ENCODE assay signal across 13 mouse cellular contexts in the genomic region with DNA sequence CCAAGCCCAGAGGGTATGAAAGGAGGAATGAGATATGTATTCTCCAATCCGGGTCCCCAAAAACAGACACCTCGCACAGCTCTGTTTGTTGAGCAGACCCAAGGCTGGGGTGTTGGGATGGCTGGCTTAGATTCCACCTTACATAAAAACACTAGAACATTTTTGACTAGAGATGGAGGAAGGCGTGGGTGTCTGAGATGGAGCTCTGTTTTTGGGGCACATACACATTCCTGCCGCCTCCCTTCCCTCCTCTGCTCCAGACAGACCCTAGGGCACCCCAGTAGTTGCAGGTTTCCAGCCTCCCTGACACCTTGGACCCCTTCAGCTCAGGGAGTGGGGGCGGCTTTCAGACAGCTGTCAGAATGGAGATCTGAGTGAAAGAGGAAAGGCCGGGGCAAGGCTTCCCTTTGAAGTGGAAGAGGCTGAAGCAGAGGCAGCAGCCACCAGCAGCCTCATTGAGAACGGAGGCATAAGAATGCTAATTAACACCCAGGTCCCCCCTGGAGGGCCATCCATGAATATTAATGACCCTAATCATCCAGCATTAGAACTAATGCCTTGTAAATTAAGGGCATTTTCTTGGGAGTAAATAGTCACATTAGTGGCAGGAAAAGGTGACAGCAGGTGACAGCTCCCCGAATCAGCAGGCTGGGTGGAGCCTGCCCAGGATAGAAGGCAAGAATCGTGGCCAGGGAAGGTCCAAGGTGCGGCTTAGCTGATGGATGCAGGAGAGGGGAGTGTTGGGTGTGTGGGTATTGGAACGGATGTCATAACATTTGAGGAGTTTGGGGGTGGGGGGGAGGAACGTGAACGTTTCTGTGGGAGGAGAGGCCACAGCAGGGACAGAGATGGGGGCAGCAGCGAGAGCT. TPM values are rescaled to one million over a fixed set of nuclear protein-coding genes. Genes with fewer than 3 reads are reported as not detected.
DNase-seq lines count a peak whose midpoint lies in the region; ATAC-seq and TF ChIP-seq lines count a peak whose summit lies in the region.
"Had no signal": no experiment of that assay in that cellular context is flagged by ENCODE, and none has a peak within 500 bp of the region (broad histone marks: within the 10 kb centered on the region; RNA-seq: fewer than 3 reads in every experiment).

No protein-coding gene starts in this region.

- 0 out of 2 replicates have a peak overlapping the region, but pooled peaks have one; percentile 4 for H3K9ac ChIP-seq in kidney, embryonic 16.5 days (replicated peaks; ENCODE audit: low read length)
- no peak overlapping the region for H3K9ac ChIP-seq in midbrain, postnatal 0 days (replicated peaks; ENCODE audit: low read length, poor library complexity, severe bottlenecking)
- H3K9ac ChIP-seq: heart, embryonic 15.5 days; liver, embryonic 13.5 days had no signal

- no peaks in the 10 kb centered on the region for H3K36me3 ChIP-seq in kidney, embryonic 16.5 days (ENCODE audit: insufficient read depth, low read length)
- no peaks in the 10 kb centered on the region for H3K36me3 ChIP-seq in midbrain, postnatal 0 days (ENCODE audit: insufficient read depth, low read length)
- H3K36me3 ChIP-seq: heart, embryonic 15.5 days; liver, embryonic 13.5 days had no signal

- peaks cover 16% of the 10 kb centered on the region; the same call in 1 of the 2 replicates for H3K4me1 ChIP-seq in kidney, embryonic 16.5 days (ENCODE audit: insufficient read depth, low read length)
- H3K4me1 ChIP-seq in midbrain, postnatal 0 days (ENCODE audit: insufficient read depth, low read length) = 0 out of 2 replicates have a peak, but pooled peaks cover 6% of the 10 kb centered on the region

- no peak for DNase-seq in kidney, adult 8-10 months
- DNase-seq in ZHBTc4 (ENCODE audit: low read depth, low spot score) = peak; percentile 44
- peak; percentile 65 to 83 for DNase-seq in frontal cortex, postnatal 36 days (ENCODE audit: low spot score in 2 of 2)
- no peak for DNase-seq in midbrain, postnatal 0 days (ENCODE audit: low spot score)
- DNase-seq in cerebellum, adult 9-10 months = no peak
- no peak for DNase-seq in ovary, postnatal 36 days (ENCODE audit: low spot score)
- DNase-seq: gastrocnemius, postnatal 36 days; liver, embryonic 13.5 days; lung, postnatal 36 days had no signal

- H3K4me2 ChIP-seq in kidney, embryonic 16.5 days (replicated peaks; ENCODE audit: low read depth, low read length) = no peak overlapping the region
- no peak overlapping the region for H3K4me2 ChIP-seq in midbrain, postnatal 0 days (ENCODE audit: low read depth, low read length, poor library complexity, severe bottlenecking)
- H3K4me2 ChIP-seq: heart, embryonic 15.5 days; liver, embryonic 13.5 days had no signal

- H3K4me3 ChIP-seq in kidney, embryonic 16.5 days (ENCODE audit: low read length) = no peak overlapping the region
- H3K4me3 ChIP-seq in midbrain, postnatal 0 days (ENCODE audit: low read depth, low read length) = no peak overlapping the region
- H3K4me3 ChIP-seq: heart, embryonic 15.5 days; liver, embryonic 13.5 days; myocyte had no signal

- H3K27ac ChIP-seq in kidney, embryonic 16.5 days (ENCODE audit: low read length) = no peak overlapping the region
- H3K27ac ChIP-seq in midbrain, postnatal 0 days (ENCODE audit: low read depth, low read length) = peak overlapping the region; percentile 57; the same call in 1 of the 2 replicates
- H3K27ac ChIP-seq: heart, embryonic 15.5 days; liver, embryonic 13.5 days had no signal

- 12% methylated on average over 14 of the region's 14 CpGs for WGBS in kidney, embryonic 16.5 days
- WGBS in midbrain, postnatal 0 days = 14% methylated on average over 14 of the region's 14 CpGs

- H3K9me3 ChIP-seq in kidney, embryonic 16.5 days (ENCODE audit: low read length) = no peaks in the 10 kb centered on the region
- no peaks in the 10 kb centered on the region for H3K9me3 ChIP-seq in midbrain, postnatal 0 days (ENCODE audit: low read length)
- H3K9me3 ChIP-seq: heart, embryonic 15.5 days; liver, embryonic 13.5 days had no signal

- no peak for TF ChIP-seq CTCF in midbrain, postnatal 0 days (IDR thresholded peaks at IDR 0.05)

- ATAC-seq in kidney, embryonic 16.5 days (ENCODE audit: low FRiP score, low TSS enrichment) = no peak
- ATAC-seq in midbrain, postnatal 0 days (ENCODE audit: low FRiP score) = no peak
- ATAC-seq: intestine, postnatal 0 days had no signal

- H3K27me3 ChIP-seq in kidney, embryonic 16.5 days (ENCODE audit: insufficient read depth, low read length) = no peaks in the 10 kb centered on the region
- no peaks in the 10 kb centered on the region for H3K27me3 ChIP-seq in midbrain, postnatal 0 days (ENCODE audit: insufficient read depth, low read length)

RNA-seq across cellular contexts. Expression of gene Kcnb1, which starts 45.3 kb away (rescaled TPM):
- 1.1 and 1.2 TPM in 2 replicates for polyA plus RNA-seq in kidney, embryonic 16.5 days (2015; fragmentation: Nextera tagmentation; extraction: Ambion mirVana)
- 29.8 and 30.0 TPM in 2 replicates for total RNA-seq in midbrain, postnatal 0 days (2014; rRNA removed)
- 5.6 and 6.4 TPM in 2 replicates for polyA plus RNA-seq in midbrain, postnatal 0 days (2015; fragmentation: Nextera tagmentation; extraction: Ambion mirVana)

Comparison
In these comparisons a context has a peak if more than half of its experiments do, and no peak if none do; other contexts are left out.
1. DNase-seq: peak in ZHBTc4 (single experiment) and frontal cortex, postnatal 36 days (2 of 2); none in kidney, adult 8-10 months (0 of 2), midbrain, postnatal 0 days (single experiment), cerebellum, adult 9-10 months (single experiment) and ovary, postnatal 36 days (single experiment).